Mouse (Mus musculus) adrenal gland, adult 10 weeks (tissue): ENCODE measurements around the gene Nog. TPM values are rescaled to one million over a fixed set of nuclear protein-coding genes. Genes with fewer than 3 reads are reported as not detected.

Source experiments
- polyA plus RNA-seq: library from polyadenylated mRNA; stranded (reverse); fragments of 350-450 nt; fragmentation: Illumina TruSeq; extraction: RNeasy Lipid Tissue Mini Kit (QIAGEN cat#74804); gene quantifications from one replicate; pipeline ENCODE4 v1.2.3, GENCODE M21; 2014; ENCODE audit warnings: low read depth, low replicate concordance

The Nog gene
- 1.0 TPM for polyA plus RNA-seq

GRCm38 (mm10) chr11:89302056-89302815, at the start of gene Nog:
Gene Nog, minus strand, starts transcription at chr11:89302332.

Other genes starting within 250 kb of the Nog start
- 23.0 TPM for gene Dgke, start 235.5 kb downstream of the Nog start, polyA plus RNA-seq
- not detected for gene Gm525, start 228.5 kb downstream of the Nog start, polyA plus RNA-seq